Mouse (Mus musculus): ENCODE measurements at regions not wholly inside any gene's neighbourhood (a gene's known extent, or its start where the extent isn't known, plus 50 kb on each side); places are given as distances from the start of the nearest gene placed in this dataset.

DNA sequence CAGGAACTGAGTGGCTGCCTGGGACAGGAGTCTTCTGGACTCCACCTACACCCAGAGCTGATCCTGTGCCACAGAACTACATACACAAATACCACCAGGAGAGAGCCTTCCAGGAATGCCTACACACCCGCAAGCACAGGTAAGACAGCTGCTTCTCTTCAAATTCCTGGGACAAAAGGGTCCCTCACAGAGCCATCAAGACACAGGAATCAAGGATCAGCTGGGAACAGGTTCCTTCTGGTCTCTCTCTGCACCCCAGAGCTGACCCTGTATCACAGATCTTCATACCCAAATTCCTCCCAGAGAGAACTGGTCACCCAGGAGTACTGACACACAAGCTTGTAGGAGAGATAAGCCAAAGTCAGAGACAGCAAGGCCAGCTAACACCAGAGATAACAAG is 125.5 kb upstream of the Ptprk start:
- Histone ChIP-seq H3K4me3 (no peak overlapping the region), H3K27ac (no peak overlapping the region)
- DNase-seq = no peak
- TF ChIP-seq CTCF (IDR thresholded peaks at IDR 0.05) = no peak
- intact Hi-C loops (cut with DNase I) = no loop called here

DNA sequence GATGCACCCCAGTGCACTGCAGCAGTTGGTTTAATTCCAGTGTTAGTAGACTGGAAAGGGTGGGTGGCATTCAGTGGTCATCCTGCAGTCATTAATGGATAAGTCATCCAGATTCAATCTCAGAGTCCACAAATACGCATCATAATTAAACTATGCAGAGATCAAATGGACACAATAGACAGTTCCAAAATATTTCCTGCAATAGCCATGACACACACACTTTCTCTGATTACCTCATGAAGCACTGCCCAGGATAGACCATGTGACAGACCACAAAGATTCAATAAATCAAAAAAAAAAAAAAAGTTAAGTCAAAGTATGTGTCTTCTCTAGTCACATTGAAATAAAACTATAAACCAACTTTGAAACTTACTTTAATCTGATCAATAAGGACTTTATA is 106.4 kb upstream of the Ptprk start:
- Histone ChIP-seq H3K4me3 (no peak overlapping the region), H3K27ac (no peak overlapping the region)
- no peak for TF ChIP-seq CTCF (IDR thresholded peaks at IDR 0.05)
- no peak for DNase-seq
- intact Hi-C loops (cut with DNase I) = no loop called here

DNA sequence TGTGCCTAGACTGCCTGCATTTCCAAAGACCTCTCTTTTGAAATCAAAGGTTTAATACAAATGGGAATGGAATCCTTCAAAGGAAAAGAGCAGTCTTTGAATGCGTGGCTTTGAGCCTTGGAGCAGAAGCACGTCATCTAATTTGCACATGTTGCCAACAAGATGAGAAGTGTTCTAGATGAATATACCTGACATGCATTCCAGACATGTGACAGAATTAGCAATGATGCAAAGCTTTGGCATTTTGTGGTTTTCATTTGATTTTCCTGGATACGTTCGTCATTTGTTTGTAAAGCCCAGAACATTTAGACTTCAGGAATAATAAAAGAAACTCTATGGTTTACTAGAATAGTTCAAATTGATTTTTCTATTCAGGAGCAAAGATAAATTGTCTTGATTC is 90.6 kb upstream of the Ptprk start:
- Histone ChIP-seq H3K27ac (no peak overlapping the region), H3K4me3 (no peak overlapping the region)
- no peak for DNase-seq
- intact Hi-C loops (cut with DNase I) = no loop called here
- no peak for TF ChIP-seq CTCF (IDR thresholded peaks at IDR 0.05)

- DNase-seq = no peak
- TF ChIP-seq CTCF (IDR thresholded peaks at IDR 0.05) = no peak
- H3K27ac ChIP-seq = no peak overlapping the region
- intact Hi-C loops (cut with DNase I) = no loop called here
- no peak overlapping the region for H3K4me3 ChIP-seq
These were observed 89.6 kb upstream of the Ptprk start for GRCm38 (mm10) chr10:27985068-27985467.

DNA sequence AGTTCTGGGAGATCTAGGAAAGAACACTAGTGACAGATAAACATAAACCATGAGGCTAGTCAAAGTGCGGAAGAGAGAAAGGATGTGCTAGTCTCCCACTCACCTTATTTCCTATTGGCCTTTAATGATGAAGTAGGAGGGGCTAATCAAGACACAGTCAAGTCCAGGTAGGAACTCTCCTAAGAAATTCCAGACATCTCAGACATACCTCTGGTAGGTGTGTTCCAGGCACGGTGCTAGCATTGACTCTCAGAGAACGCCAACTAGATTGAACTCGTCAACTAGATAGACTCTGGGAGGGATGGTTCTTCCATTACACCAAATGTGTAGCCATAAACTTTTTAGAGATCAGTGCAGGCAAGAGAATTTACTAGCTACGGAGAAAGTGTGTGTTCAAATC is 87.6 kb upstream of the Ptprk start:
- DNase-seq = no peak
- intact Hi-C loops (cut with DNase I) = no loop called here
- no peak overlapping the region for H3K4me3 ChIP-seq
- TF ChIP-seq CTCF (IDR thresholded peaks at IDR 0.05) = no peak
- H3K27ac ChIP-seq = no peak overlapping the region

DNA sequence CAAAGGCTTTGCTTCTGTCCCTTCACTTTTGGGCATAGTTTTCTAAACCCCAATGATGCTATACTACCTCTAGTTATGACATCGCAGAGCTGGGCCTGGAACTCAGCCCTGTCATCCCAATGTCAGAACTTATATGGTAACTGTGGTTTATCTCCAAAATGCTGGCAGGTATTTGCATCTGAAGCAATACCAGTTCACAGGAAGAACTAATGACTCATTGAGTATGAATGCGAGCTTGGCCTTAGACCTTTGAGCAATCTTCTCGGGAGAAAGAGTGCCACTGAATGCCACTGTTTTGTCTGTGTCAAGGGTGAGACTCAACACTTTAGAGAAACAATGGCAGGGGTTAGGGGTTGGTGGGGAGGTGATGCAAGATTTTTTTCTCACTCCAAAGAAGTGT is 86.6 kb upstream of the Ptprk start:
- no peak for TF ChIP-seq CTCF (IDR thresholded peaks at IDR 0.05)
- H3K27ac ChIP-seq = no peak overlapping the region
- H3K4me3 ChIP-seq = no peak overlapping the region

DNA sequence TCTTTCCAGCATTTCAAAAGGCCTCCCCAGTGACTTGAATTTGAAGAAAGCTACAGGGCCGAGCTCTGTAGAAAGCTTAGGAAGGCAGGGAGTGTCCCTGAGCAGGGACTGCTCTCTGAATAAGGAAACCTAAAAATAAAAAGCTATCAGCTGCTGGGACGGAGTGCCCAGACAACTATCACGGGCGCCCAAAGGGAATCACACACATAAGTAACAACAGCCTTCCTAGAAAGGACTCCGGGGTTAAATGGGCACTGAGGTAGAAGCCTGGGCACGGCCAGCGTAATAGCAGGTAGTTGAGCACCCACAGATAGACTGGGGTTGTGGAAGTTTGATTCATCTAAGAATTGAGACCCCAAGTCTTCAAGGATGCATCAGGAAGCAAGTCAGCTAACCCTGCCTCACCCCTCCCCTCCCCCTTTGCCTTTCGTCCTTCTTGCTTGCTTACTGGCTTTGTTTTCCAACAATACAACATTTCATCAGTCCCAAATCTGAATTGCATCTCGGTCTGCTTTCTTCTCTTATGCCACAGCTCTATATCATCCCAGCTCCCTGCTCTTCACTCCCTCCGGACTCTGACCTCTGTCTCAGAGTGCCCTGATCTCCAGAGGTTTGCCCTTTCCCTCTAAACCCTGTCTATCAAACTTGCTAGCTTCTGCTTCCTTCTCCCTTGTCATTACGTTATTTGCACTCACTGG is 84.1 kb upstream of the Ptprk start:
- no peak overlapping the region for H3K27ac ChIP-seq
- DNase-seq = no peak
- no peak for TF ChIP-seq CTCF (IDR thresholded peaks at IDR 0.05)
- intact Hi-C loops (cut with DNase I) = no loop called here
- no peak overlapping the region for H3K4me3 ChIP-seq

More for the DNA sequence above, 86.6 kb upstream of the Ptprk start:
- DNase-seq = no peak
- intact Hi-C loops (cut with DNase I) = no loop called here

DNA sequence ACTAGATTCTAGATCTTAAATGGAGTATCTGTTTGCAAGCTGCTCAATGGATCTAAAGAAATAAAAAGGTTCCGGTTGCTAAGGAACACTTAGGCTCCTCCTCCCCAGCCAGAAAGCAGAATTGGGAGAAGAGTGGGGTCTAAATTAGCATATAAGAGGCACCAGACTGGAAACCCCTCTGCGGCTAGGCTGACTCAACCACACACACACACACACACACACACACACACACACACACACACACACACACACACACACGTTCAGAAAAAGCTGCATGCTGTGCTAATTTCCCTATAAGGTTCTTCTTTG is 83.6 kb upstream of the Ptprk start:
- DNase-seq = no peak
- no peak overlapping the region for H3K27ac ChIP-seq
- intact Hi-C loops (cut with DNase I) = no loop called here
- TF ChIP-seq CTCF (IDR thresholded peaks at IDR 0.05) = no peak
- no peak overlapping the region for H3K4me3 ChIP-seq

DNA sequence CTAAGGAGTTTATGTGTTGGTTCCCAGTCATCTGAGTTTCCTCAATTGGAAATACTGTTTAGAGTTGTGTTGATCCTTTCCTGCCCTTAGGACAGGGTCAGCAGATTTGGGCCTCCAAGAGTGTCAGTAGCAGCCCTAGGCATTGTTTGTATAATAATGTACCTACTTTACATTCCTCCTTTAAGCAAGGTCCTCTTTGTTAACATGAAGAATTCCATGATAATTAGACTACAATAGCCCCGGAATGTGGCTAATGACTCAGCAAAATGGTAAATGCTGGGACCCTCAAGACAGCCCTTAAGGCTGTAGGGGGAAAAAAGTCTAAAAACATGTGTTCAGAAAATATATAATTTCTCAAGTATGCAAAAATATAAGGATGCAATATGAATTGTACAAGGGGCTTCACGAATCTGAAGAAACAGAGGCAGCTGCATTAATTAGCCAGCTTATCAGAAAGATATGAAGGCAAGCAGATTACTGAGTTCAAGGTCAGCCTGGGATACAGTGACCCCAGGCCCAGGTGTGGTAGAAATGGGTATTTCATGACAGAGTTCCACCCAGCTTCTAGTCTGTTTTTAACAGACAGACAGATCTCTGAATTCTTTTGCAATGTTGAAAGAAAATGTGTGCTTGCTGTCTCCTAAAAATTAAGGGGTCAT is 80.1 kb upstream of the Ptprk start:
- intact Hi-C loops (cut with DNase I) = no loop called here

DNA sequence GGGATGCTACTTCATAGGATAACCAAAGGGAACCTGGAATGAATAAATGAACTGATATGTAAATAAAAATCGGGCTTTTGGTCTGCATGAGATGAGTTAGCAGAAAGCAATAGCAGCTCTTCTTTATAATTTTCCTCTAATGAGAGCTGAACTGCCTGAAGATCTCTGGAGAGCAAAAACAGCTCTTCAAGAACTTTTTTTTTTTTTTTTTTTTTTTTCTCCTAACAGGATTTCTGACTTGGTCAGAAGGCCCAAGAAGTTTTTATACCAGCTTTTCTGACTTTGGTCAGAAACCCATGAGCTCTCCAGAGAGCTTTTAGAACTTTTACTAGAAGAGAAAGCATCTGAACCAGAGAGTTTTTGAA is 79.6 kb upstream of the Ptprk start:
- TF ChIP-seq CTCF (IDR thresholded peaks at IDR 0.05) = no peak
- intact Hi-C loops (cut with DNase I) = no loop called here
- no peak overlapping the region for H3K4me3 ChIP-seq
- no peak for DNase-seq
- H3K27ac ChIP-seq = no peak overlapping the region

More for the DNA sequence above, 80.1 kb upstream of the Ptprk start:
- no peak for TF ChIP-seq CTCF (IDR thresholded peaks at IDR 0.05)
- no peak overlapping the region for H3K27ac ChIP-seq
- no peak for DNase-seq
- H3K4me3 ChIP-seq = no peak overlapping the region

GRCm38 (mm10) chr10:28010756-28011155 is 63.9 kb upstream of the Ptprk start:
- TF ChIP-seq CTCF (IDR thresholded peaks at IDR 0.05) = no peak
- no peak overlapping the region for H3K4me3 ChIP-seq
- H3K27ac ChIP-seq = no peak overlapping the region
- intact Hi-C loops (cut with DNase I) = no loop called here
- DNase-seq = no peak

DNA sequence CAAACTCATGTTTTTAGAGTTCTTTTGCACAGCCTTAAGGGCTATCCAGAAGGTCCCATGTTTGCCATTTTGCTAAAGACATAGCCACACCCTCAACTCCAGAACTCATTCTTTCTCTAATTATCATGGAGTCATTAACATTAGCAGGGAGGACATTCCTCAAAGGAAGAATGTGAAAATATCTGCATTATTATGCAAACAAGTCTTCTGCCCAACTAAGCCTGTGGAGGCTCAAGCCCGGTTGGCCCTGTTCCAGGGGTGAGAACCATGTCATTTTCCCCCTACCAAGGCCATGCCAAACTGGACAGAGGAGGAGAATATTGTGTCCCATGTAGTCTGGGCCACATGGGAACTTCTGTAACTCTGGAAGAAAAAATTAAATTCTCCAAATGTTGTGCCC is 62.5 kb upstream of the Ptprk start:
- no peak for TF ChIP-seq CTCF (IDR thresholded peaks at IDR 0.05)
- intact Hi-C loops (cut with DNase I) = no loop called here
- DNase-seq = no peak
- H3K4me3 ChIP-seq = no peak overlapping the region
- no peak overlapping the region for H3K27ac ChIP-seq

- Histone ChIP-seq H3K27ac (no peak overlapping the region), H3K4me3 (no peak overlapping the region)
- intact Hi-C loops (cut with DNase I) = no loop called here
- no peak for DNase-seq
- TF ChIP-seq CTCF (IDR thresholded peaks at IDR 0.05) = no peak
These were observed 61.2 kb upstream of the Ptprk start for GRCm38 (mm10) chr10:28013401-28013800.

DNA sequence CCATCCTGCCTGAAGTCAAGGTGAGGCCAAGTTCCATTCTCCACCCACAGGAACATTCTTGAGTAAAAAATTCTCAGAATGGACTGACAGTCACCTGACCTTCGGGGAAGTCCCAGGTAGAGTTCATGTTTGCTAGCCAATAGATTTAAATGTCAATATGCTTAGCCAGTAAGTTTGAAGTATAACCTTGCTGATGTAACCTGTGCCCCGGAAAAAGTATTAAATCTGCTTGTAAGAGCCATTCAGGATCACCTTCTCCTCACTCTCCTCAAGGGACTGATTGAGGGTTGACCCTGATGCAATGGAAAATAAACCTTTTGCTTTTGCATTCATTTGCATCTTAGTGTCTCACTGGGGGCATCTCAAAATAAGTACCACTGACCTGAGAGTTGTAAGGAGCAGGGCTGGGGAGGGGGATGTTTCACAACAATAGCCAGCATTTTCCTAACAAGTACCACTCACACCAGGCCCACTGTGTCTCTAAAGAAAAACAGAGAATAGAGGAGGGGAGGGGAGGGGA is 60.3 kb upstream of the Ptprk start:
- intact Hi-C loops (cut with DNase I) = no loop called here
- TF ChIP-seq CTCF (IDR thresholded peaks at IDR 0.05) = no peak
- no peak overlapping the region for H3K27ac ChIP-seq
- H3K4me3 ChIP-seq = no peak overlapping the region
- no peak for DNase-seq

Data from gastrocnemius, adult 2 months (tissue).